Mouse (Mus musculus) kidney, postnatal 4 days (tissue): ENCODE results near the gene Gm13043.
"Not testable (repeated sequence)": the region's sequence is repeated elsewhere in the genome, so short reads cannot be mapped to it uniquely, and the experiment has no call there.

Experiments
- DNase-seq, 2 experiments: peaks; one replicate each; pipeline ENCODE4 v3.0.0; 2021; ENCODE audit warnings: mixed read lengths in 2 of 2

The Gm13043 gene

GRCm38 (mm10) chr4:143511043-143511442 lies at the start of gene Gm13043:
Gene Gm13043 (plus strand): TSS chr4:143511343.
- DNase-seq: no peak

- not testable (repeated sequence) for DNase-seq
Measured at GRCm38 (mm10) chr4:143535654-143536053, 24.5 kb downstream of the Gm13043 start, which contains the start of gene Gm13040. Gene Gm13040 (plus strand): TSS chr4:143535954.

- DNase-seq: not testable (repeated sequence)
Measured at GRCm38 (mm10) chr4:143551400-143551799, 40.3 kb downstream of the Gm13043 start, which contains the start of the genes BC080695 and Gm13057. Gene BC080695 (plus strand): TSS chr4:143551700. Gene Gm13057 (plus strand): TSS chr4:143551709.
